Mouse (Mus musculus): ENCODE results near the gene Tspan8. TPM values are rescaled to one million over a fixed set of nuclear protein-coding genes. Genes with fewer than 3 reads are reported as not detected.
"Not testable (repeated sequence)": the region's sequence is repeated elsewhere in the genome, so short reads cannot be mapped to it uniquely, and the experiment has no call there.

The Tspan8 gene
- polyA plus RNA-seq, 1 experiment from 2014 or later, result 56.6 TPM

DNA sequence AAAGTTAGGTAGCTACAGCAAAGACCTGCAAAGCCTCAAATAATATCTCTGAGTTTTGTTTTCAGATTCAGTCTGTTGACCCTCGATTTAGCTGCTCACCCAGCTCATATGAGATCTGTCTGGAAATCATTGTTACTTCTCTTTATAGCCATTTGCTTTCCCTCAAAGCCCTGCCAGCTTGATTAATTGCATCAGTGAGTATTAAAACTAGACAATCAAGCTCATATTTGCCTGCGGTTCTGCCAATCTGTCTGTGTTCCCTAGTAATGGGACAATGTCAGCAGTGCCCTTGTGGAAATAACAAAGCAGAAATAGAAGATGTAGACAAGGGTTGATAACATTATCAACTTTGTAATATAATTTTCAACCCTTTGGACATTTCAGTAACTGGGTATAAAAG, 25.8 kb upstream of the Tspan8 start:
- H3K36me3 ChIP-seq (ENCODE audit: control insufficient read depth, insufficient read depth), result no peaks in the 10 kb centered on the region
- no peak for ATAC-seq (ENCODE audit: low read depth)
- H3K4me3 ChIP-seq (ENCODE audit: low read depth, low read length), result no peak overlapping the region
- no peaks in the 10 kb centered on the region for H3K27me3 ChIP-seq (ENCODE audit: control insufficient read depth, insufficient read depth, low read depth, low read length)
- no peaks in the 10 kb centered on the region for H3K9me3 ChIP-seq (replicated peaks; ENCODE audit: control insufficient read depth, low read length)
- WGBS (ENCODE audit: insufficient replicate concordance), result 52% methylated on average over 2 of the region's 2 CpGs
- H3K4me1 ChIP-seq (ENCODE audit: control insufficient read depth, low read depth, low read length), result no peaks in the 10 kb centered on the region
- H3K27ac ChIP-seq (ENCODE audit: low read length), result no peak overlapping the region
- no peak overlapping the region for H3K4me2 ChIP-seq (ENCODE audit: low read depth, low read length)
- H3K9ac ChIP-seq (ENCODE audit: low read depth, low read length), result no peak overlapping the region

- no peak overlapping the region for H3K4me3 ChIP-seq (ENCODE audit: low read depth, low read length)
- H3K27me3 ChIP-seq (ENCODE audit: control insufficient read depth, insufficient read depth, low read depth, low read length), result no peaks in the 10 kb centered on the region
- no peak for ATAC-seq (ENCODE audit: low read depth)
- H3K4me2 ChIP-seq (ENCODE audit: low read depth, low read length), result no peak overlapping the region
- H3K27ac ChIP-seq (ENCODE audit: low read length), result no peak overlapping the region
- no peaks in the 10 kb centered on the region for H3K36me3 ChIP-seq (ENCODE audit: control insufficient read depth, insufficient read depth)
- no peak overlapping the region for H3K9ac ChIP-seq (ENCODE audit: low read depth, low read length)
- no peaks in the 10 kb centered on the region for H3K4me1 ChIP-seq (ENCODE audit: control insufficient read depth, low read depth, low read length)
- no peaks in the 10 kb centered on the region for H3K9me3 ChIP-seq (replicated peaks; ENCODE audit: control insufficient read depth, low read length)
- WGBS (ENCODE audit: insufficient replicate concordance), result 52% methylated on average over 4 of the region's 4 CpGs
Observed at GRCm38 (mm10) chr10:115796072-115796788, 20.4 kb upstream of the Tspan8 start.

DNA sequence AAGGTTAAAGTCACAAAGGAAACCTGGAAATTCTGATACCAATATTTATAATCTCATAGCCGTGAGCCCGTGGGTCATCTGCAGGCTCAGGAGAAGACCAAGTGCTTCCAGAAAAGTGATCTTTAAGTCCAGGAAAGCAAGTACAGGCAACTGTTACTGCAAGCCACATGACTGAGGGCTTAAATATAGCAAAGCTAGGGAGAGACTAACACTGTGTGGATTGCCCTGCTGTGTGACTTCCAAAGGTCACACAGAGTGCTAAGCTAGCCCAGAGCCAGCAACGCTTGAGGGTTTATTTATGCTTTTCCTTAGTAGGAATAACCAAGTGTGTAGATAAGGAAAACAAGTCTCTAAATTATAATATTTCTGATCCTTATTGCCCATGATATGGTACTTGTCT, 15.2 kb upstream of the Tspan8 start:
- Histone ChIP-seq H3K9ac (ENCODE audit: low read depth, low read length) (no peak overlapping the region), H3K4me1 (ENCODE audit: control insufficient read depth, low read depth, low read length) (no peaks in the 10 kb centered on the region), H3K9me3 (replicated peaks; ENCODE audit: control insufficient read depth, low read length) (no peaks in the 10 kb centered on the region), H3K4me2 (ENCODE audit: low read depth, low read length) (no peak overlapping the region), H3K4me3 (ENCODE audit: low read depth, low read length) (no peak overlapping the region), H3K27ac (ENCODE audit: low read length) (no peak overlapping the region), H3K36me3 (ENCODE audit: control insufficient read depth, insufficient read depth) (no peaks in the 10 kb centered on the region), H3K27me3 (ENCODE audit: control insufficient read depth, insufficient read depth, low read depth, low read length) (no peaks in the 10 kb centered on the region)
- ATAC-seq (ENCODE audit: low read depth), result peak; percentile 57; the same call in 1 of the 2 replicates
- WGBS (ENCODE audit: insufficient replicate concordance), result 66% methylated on average over 3 of the region's 3 CpGs

DNA sequence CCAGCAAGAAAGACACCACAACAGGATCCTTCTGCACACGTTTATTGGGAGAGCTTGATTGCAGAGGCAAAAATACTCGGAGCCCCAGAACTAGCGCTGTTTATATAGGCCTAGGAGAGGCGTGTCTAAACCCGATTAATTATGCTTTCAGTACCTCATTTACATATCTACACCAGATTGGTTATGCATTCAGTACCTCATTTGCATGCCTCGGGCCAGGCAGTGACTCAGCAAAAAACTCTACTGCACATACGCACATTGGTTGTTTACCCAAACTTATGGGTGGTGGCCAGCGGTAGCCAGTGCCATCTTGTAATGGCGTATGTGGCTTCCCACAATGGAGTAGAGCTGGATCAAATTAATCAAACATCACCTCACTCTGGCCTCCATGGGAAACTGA, 13.6 kb upstream of the Tspan8 start:
- not testable (repeated sequence) for H3K9me3 ChIP-seq (replicated peaks; ENCODE audit: control insufficient read depth, low read length); H3K27ac ChIP-seq (ENCODE audit: low read length); H3K4me2 ChIP-seq (ENCODE audit: low read depth, low read length); H3K9ac ChIP-seq (ENCODE audit: low read depth, low read length); H3K27me3 ChIP-seq (ENCODE audit: control insufficient read depth, insufficient read depth, low read depth, low read length); H3K4me3 ChIP-seq (ENCODE audit: low read depth, low read length); H3K4me1 ChIP-seq (ENCODE audit: control insufficient read depth, low read depth, low read length); H3K36me3 ChIP-seq (ENCODE audit: control insufficient read depth, insufficient read depth)
- ATAC-seq (ENCODE audit: low read depth), result peak; percentile 25; the same call in 1 of the 2 replicates
- 80% methylated on average over 9 of the region's 9 CpGs for WGBS (ENCODE audit: insufficient replicate concordance)

GRCm38 (mm10) chr10:115803765-115804164, 12.9 kb upstream of the Tspan8 start:
- no peaks in the 10 kb centered on the region for H3K36me3 ChIP-seq (ENCODE audit: control insufficient read depth, insufficient read depth)

DNA sequence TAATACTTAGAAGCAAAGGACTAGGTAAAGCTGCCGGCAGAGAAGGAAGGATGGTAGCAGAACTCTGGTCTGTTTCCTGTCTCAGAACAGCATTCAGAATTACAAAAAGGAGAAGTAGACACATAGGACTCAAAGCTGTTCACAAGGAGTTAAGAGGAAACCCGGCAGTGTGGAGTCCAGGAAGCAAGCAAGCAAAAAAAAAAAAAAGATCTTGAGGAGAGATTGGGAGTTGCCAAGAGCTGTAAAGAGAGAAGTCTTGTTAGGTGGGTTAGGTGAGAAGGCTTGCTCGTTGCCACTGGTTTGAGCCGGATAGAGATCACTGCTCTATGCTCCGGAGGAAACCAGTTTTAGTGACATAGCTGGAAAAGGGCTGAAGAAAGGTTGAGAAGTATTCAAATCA, 10.6 kb upstream of the Tspan8 start:
- H3K4me3 ChIP-seq (ENCODE audit: low read depth, low read length), result no peak overlapping the region
- ATAC-seq (ENCODE audit: low read depth), result no peak
- no peaks in the 10 kb centered on the region for H3K36me3 ChIP-seq (ENCODE audit: control insufficient read depth, insufficient read depth)
- H3K4me1 ChIP-seq (ENCODE audit: control insufficient read depth, low read depth, low read length), result no peaks in the 10 kb centered on the region
- H3K9ac ChIP-seq (ENCODE audit: low read depth, low read length), result no peak overlapping the region
- WGBS (ENCODE audit: insufficient replicate concordance), result 13% methylated on average over 5 of the region's 5 CpGs
- H3K9me3 ChIP-seq (replicated peaks; ENCODE audit: control insufficient read depth, low read length), result no peaks in the 10 kb centered on the region
- no peak overlapping the region for H3K4me2 ChIP-seq (ENCODE audit: low read depth, low read length)
- no peak overlapping the region for H3K27ac ChIP-seq (ENCODE audit: low read length)
- H3K27me3 ChIP-seq (ENCODE audit: control insufficient read depth, insufficient read depth, low read depth, low read length), result no peaks in the 10 kb centered on the region

More at GRCm38 (mm10) chr10:115803765-115804164, 12.9 kb upstream of the Tspan8 start:
- 26% methylated on average over 2 of the region's 2 CpGs for WGBS (ENCODE audit: insufficient replicate concordance)
- ATAC-seq (ENCODE audit: low read depth), result no peak
- H3K4me2 ChIP-seq (ENCODE audit: low read depth, low read length), result no peak overlapping the region
- no peaks in the 10 kb centered on the region for H3K9me3 ChIP-seq (replicated peaks; ENCODE audit: control insufficient read depth, low read length)
- no peak overlapping the region for H3K4me3 ChIP-seq (ENCODE audit: low read depth, low read length)
- no peak overlapping the region for H3K27ac ChIP-seq (ENCODE audit: low read length)
- no peaks in the 10 kb centered on the region for H3K27me3 ChIP-seq (ENCODE audit: control insufficient read depth, insufficient read depth, low read depth, low read length)
- H3K4me1 ChIP-seq (ENCODE audit: control insufficient read depth, low read depth, low read length), result no peaks in the 10 kb centered on the region
- H3K9ac ChIP-seq (ENCODE audit: low read depth, low read length), result no peak overlapping the region

DNA sequence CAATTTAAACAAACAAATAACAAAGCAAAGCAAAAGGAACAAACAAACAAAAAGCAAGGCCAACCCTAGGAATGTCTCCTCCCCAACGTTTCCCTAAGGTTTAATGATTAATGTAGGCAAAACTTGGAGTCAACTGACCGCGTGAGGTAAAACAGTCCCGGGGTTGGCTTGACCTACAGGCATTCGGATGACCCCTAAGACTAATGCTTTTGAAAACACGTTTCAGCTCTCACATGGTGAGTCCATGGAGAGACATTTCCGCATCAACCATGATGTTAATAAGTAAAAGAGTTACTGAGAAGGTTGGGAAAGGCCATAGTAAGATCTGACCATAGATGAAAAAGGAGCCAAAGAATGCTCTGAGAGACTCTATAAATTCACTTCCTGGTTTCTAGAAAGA, 7.5 kb upstream of the Tspan8 start:
- no peak overlapping the region for H3K4me3 ChIP-seq (ENCODE audit: low read depth, low read length)
- no peaks in the 10 kb centered on the region for H3K27me3 ChIP-seq (ENCODE audit: control insufficient read depth, insufficient read depth, low read depth, low read length)
- peak; percentile 59 for ATAC-seq (ENCODE audit: low read depth)
- 59% methylated on average over 7 of the region's 7 CpGs for WGBS (ENCODE audit: insufficient replicate concordance)
- no peak overlapping the region for H3K9ac ChIP-seq (ENCODE audit: low read depth, low read length)
- no peaks in the 10 kb centered on the region for H3K9me3 ChIP-seq (replicated peaks; ENCODE audit: control insufficient read depth, low read length)
- no peaks in the 10 kb centered on the region for H3K4me1 ChIP-seq (ENCODE audit: control insufficient read depth, low read depth, low read length)
- no peaks in the 10 kb centered on the region for H3K36me3 ChIP-seq (ENCODE audit: control insufficient read depth, insufficient read depth)
- H3K4me2 ChIP-seq (ENCODE audit: low read depth, low read length), result no peak overlapping the region
- no peak overlapping the region for H3K27ac ChIP-seq (ENCODE audit: low read length)

GRCm38 (mm10) chr10:115811519-115811918, 5.1 kb upstream of the Tspan8 start:
- WGBS (ENCODE audit: insufficient replicate concordance), result 59% methylated on average over 5 of the region's 5 CpGs
- H3K4me3 ChIP-seq (ENCODE audit: low read depth, low read length), result no peak overlapping the region
- H3K27ac ChIP-seq (ENCODE audit: low read length), result no peak overlapping the region
- H3K9ac ChIP-seq (ENCODE audit: low read depth, low read length), result no peak overlapping the region
- H3K27me3 ChIP-seq (ENCODE audit: control insufficient read depth, insufficient read depth, low read depth, low read length), result no peaks in the 10 kb centered on the region
- H3K9me3 ChIP-seq (replicated peaks; ENCODE audit: control insufficient read depth, low read length), result no peaks in the 10 kb centered on the region
- no peak overlapping the region for H3K4me2 ChIP-seq (ENCODE audit: low read depth, low read length)
- ATAC-seq (ENCODE audit: low read depth), result no peak
- peaks cover 10% of the 10 kb centered on the region for H3K4me1 ChIP-seq (ENCODE audit: control insufficient read depth, low read depth, low read length)
- no peaks in the 10 kb centered on the region for H3K36me3 ChIP-seq (ENCODE audit: control insufficient read depth, insufficient read depth)

DNA sequence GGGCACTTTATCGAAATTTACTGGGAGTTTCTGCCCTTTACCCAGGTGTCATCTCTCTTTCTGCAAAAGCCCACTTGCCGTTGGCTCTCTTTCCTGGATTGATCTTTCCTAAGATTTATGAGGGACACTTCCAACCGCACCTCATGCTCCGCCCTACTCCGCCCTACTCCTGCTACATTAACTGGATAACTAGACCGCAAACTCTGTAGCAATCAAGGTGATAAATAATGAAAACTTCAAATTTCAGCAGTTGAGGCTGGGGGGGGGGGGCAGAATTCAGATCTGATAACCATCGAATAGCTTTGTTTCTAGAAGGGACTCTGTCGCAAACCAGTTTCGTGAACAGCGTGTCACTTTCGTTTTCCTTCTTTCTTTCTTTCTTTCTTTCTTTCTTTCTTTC, 1.8 kb upstream of the Tspan8 start:
- H3K27me3 ChIP-seq (ENCODE audit: control insufficient read depth, insufficient read depth, low read depth, low read length), result no peaks in the 10 kb centered on the region
- no peak overlapping the region for H3K4me3 ChIP-seq (ENCODE audit: low read depth, low read length)
- H3K36me3 ChIP-seq (ENCODE audit: control insufficient read depth, insufficient read depth), result no peaks in the 10 kb centered on the region
- ATAC-seq (ENCODE audit: low read depth), result no peak
- 80% methylated on average over 11 of the region's 11 CpGs for WGBS (ENCODE audit: insufficient replicate concordance)
- no peak overlapping the region for H3K9ac ChIP-seq (ENCODE audit: low read depth, low read length)
- no peak overlapping the region for H3K4me2 ChIP-seq (ENCODE audit: low read depth, low read length)
- H3K9me3 ChIP-seq (replicated peaks; ENCODE audit: control insufficient read depth, low read length), result no peaks in the 10 kb centered on the region
- peaks cover 10% of the 10 kb centered on the region for H3K4me1 ChIP-seq (ENCODE audit: control insufficient read depth, low read depth, low read length)
- H3K27ac ChIP-seq (ENCODE audit: low read length), result no peak overlapping the region
